Mouse (Mus musculus) thymus, adult 2 months (tissue): Measurements from ENCODE around the gene Sult3a1. TPM values are rescaled to one million over a fixed set of nuclear protein-coding genes. Genes with fewer than 3 reads are reported as not detected.
"Not testable (repeated sequence)": the region's sequence is repeated elsewhere in the genome, so short reads cannot be mapped to it uniquely, and the experiment has no call there.

Source experiments
- DNase-seq: peaks from one replicate; pipeline ENCODE4 v3.0.0; 2021
- H3K27ac ChIP-seq: fragments of 200-500 bp; 2 replicates; pipeline ENCODE4 v1.5.1; 2012; ENCODE audit warnings: low read length, control low read depth; ENCODE audit not compliant: control insufficient read depth, insufficient read depth
- H3K27me3 ChIP-seq: fragments of 200-500 bp; 2 replicates; pipeline ENCODE4 v1.6.1; 2012; ENCODE audit warnings: mild to moderate bottlenecking, low read length, moderate library complexity, mixed read lengths; ENCODE audit not compliant: control insufficient read depth, insufficient read depth
- H3K36me3 ChIP-seq: fragments of 200-500 bp; 2 replicates; pipeline ENCODE4 v1.6.1; 2012; ENCODE audit warnings: mild to moderate bottlenecking, low read length, moderate library complexity; ENCODE audit not compliant: control insufficient read depth, insufficient read depth
- H3K4me1 ChIP-seq: fragments of 200-500 bp; replicated peaks from 2 replicates; pipeline ENCODE4 v1.6.1; 2012; ENCODE audit warnings: low read length; ENCODE audit not compliant: control insufficient read depth, insufficient read depth
- H3K4me3 ChIP-seq: fragments of 200-500 bp; 2 replicates; pipeline ENCODE4 v1.5.1; 2012; ENCODE audit warnings: mild to moderate bottlenecking, low read length, control low read depth, moderate library complexity; ENCODE audit not compliant: control insufficient read depth, insufficient read depth
- CTCF ChIP-seq: fragments of 200-500 bp; IDR thresholded peaks from 2 replicates; pipeline ENCODE4 v1.5.1; 2012; ENCODE audit warnings: mild to moderate bottlenecking, control low read depth, low read length, moderate library complexity, borderline replicate concordance; ENCODE audit not compliant: control insufficient read depth, poor library complexity, insufficient read depth; ENCODE audit errors: extremely low read depth
- POLR2A ChIP-seq: fragments of 200-500 bp; IDR thresholded peaks from 2 replicates; pipeline ENCODE4 v1.6.1; 2012; ENCODE audit warnings: mild to moderate bottlenecking, low read length, control low read depth, moderate library complexity; ENCODE audit not compliant: control insufficient read depth, poor library complexity, insufficient read depth; ENCODE audit errors: extremely low read depth
- WGBS: fragments of 180-500 bp; shearing (Covaris S2); methylation state at CpG from one replicate; pipeline ENCODE4 v1.1.7; 2018; 5-methylcytosine and 5-hydroxymethylcytosine counted together
- polyA plus RNA-seq: library from polyadenylated mRNA; depleted of rRNA; stranded (reverse); fragments of >200 nt; gene quantifications from 2 replicates; pipeline ENCODE4 v1.2.3, GENCODE M21; 2012; rRNA removed

Sult3a1 gene
- polyA plus RNA-seq, 1 experiment, result not detected

DNA sequence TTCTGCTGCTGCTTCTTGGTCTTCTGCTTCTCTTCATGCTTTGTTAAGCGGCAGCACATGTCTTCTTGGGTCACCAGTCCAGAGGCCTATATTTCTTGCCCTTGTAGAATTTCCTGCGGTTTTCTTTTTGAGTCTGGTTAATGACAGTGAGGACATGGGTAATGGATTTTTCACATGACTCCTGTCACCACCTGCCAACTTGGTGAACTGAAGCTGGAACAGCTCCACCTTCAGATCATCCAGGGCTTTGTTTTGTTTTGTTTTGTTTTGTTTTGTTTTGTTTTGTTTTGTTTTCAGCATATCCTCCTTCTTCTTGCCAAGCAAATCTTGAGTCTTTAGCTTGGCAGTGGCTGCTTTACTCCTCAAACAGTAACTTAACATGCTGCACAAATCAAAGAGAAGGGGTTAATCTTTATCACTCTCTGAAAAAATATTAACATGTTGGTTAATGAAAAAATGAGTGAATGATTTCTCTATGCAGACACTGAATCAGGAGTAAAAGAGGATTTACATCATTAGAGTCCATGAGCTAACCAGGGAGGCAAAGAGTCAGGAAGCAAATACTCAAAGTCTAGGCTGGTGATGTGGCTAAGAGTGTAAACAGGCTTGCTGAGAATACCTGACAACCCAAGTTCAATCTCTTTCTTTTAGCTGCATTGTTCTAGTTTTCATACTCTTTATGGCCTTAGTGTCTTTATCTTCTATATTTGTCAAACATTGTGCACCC, 15.3 kb downstream of the Sult3a1 start:
- H3K27ac ChIP-seq, result no peak overlapping the region
- no peak for DNase-seq
- H3K4me1 ChIP-seq, result no peaks in the 10 kb centered on the region
- WGBS, result 90% methylated on average over 2 of the region's 2 CpGs
- TF ChIP-seq CTCF, result no peak
- no peak for TF ChIP-seq POLR2A
- H3K4me3 ChIP-seq, result no peak overlapping the region
- no peaks in the 10 kb centered on the region for H3K36me3 ChIP-seq
- H3K27me3 ChIP-seq, result no peaks in the 10 kb centered on the region

DNA sequence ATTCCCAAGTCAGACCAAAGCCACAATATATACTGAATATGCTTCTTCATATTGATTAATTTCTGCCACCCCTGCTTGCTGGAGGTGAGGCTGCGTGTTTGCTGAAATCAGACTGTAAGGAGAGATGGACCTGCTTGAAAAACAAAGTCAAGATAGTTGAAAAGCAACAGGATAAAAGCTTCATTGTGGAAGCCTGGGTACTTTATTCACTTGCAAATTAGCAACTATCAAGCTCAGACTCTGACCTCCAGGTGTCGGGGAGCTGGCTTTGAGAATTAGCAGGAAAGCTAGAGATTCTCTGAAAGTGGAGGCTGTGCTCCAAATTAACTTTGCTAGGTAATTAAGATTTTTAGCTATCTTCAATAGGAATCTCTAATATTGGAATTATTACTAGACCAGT, 24.9 kb downstream of the Sult3a1 start:
- H3K4me1 ChIP-seq, DNase-seq, H3K27ac ChIP-seq, H3K27me3 ChIP-seq, H3K36me3 ChIP-seq, H3K4me3 ChIP-seq: not testable (repeated sequence)
- WGBS, result 89% methylated on average over 2 of the region's 2 CpGs

DNA sequence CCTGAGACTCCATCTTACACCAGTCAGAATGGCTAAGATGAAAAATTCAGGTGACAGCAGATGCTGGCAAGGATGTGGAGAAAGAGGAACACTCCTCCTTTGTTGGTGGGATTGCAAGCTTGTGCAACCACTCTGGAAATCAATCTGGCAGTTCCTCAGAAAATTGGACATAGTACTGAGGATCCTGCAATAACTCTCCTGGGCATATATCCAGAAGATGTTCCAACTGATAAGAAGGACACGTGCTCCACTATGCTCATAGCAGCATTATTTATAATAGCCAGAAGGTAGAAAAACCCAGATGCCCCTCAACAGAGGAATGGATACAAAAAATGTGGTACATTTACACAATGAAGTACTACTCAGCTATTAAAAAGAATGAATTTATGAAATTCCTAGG, 44.0 kb downstream of the Sult3a1 start:
- not testable (repeated sequence) for H3K4me3 ChIP-seq, H3K36me3 ChIP-seq, H3K27ac ChIP-seq, DNase-seq, H3K4me1 ChIP-seq, H3K27me3 ChIP-seq
- WGBS, result 82% methylated on average over 1 of the region's 1 CpGs

DNA sequence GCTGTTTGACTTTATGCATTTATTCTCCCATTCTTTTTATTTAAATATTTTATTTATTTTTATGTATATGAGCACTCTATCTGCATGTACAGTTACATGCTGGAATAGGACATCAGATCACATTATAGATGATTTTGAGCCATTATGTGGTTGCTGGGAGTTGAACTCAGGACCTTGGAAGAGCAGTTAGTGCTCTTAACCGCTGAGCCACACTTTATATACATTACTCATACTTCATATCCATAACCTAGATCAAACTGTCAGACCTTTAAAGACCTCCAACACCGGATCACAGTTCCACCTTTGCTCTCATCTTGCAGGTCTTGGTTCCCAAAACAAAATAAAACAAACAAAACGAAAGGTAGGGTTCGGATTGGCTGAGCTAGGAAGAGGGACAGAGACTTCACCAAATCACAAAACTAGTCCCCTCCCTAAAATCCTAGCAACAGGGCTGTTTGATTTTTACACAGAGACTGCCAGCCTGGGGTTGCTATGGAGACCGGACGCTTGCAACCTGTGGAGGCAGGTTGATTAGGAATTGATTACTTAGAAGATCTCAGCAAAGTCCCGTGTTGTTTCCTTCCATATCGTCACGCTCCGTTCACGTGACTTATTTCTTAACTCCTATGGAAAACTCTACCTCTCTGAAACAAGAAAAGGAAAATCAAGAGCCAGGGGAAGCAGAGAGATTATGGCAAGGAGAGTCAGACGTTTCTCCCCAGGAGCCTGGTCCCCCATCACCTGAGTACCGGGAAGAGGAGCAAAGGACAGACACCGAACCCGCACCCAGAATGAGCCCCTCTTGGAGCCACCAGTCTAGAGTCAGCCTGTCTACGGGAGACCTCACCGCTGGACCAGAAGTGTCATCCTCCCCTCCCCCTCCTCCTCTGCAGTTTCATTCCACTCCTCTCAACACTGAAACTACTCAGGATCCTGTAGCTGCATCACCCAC, 47.3 kb downstream of the Sult3a1 start, which contains the start of gene Rsph4a:
Gene Rsph4a, plus strand, starts transcription at position 582 of the 952 bp plus-strand sequence.
- TF ChIP-seq POLR2A (no peak), CTCF (no peak)
- Histone ChIP-seq H3K27ac (no peak within 1 kb of the TSS), H3K4me1 (no peaks in the 10 kb centered on the region), H3K4me3 (no peak within 1 kb of the TSS), H3K36me3 (no peaks in the 10 kb centered on the region), H3K27me3 (no peaks in the 10 kb centered on the region; the same call in 1 of the 2 replicates)
- 10% methylated on average over 17 of the region's 17 CpGs for WGBS
- no peak for DNase-seq

DNA sequence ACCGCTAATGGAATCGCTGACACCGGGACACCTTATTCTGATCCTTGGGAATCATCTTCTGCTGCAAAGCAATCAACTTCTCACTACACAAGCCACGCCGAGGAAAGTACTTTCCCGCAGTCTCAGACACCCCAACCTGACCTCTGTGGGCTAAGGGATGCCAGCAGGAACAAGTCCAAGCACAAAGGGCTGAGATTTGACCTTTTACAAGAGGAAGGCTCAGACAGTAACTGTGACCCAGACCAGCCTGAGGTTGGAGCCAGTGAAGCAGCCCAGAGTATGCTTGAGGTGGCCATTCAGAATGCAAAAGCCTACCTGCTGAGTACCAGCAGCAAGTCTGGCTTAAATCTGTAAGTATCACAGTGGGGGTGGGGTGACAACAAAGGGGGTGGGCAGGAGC, 48.0 kb downstream of the Sult3a1 start:
- DNase-seq, result no peak
- no peaks in the 10 kb centered on the region; the same call in 1 of the 2 replicates for H3K27me3 ChIP-seq
- H3K4me3 ChIP-seq, result no peak overlapping the region
- H3K36me3 ChIP-seq, result no peaks in the 10 kb centered on the region
- TF ChIP-seq POLR2A (no peak), CTCF (no peak)
- 16% methylated on average over 6 of the region's 6 CpGs for WGBS
- no peaks in the 10 kb centered on the region for H3K4me1 ChIP-seq
- no peak overlapping the region for H3K27ac ChIP-seq

Other genes starting within 250 kb of the Sult3a1 start
- not detected in 2 replicates for gene Clvs2, start 233.0 kb upstream of the Sult3a1 start, polyA plus RNA-seq
- gene Sult3a2, start 71.0 kb upstream of the Sult3a1 start, polyA plus RNA-seq, result not detected in 2 replicates
- 0.05 TPM in 2 replicates for gene Rsph4a, start 47.4 kb downstream of the Sult3a1 start, polyA plus RNA-seq
- gene Zup1, start 93.5 kb downstream of the Sult3a1 start, polyA plus RNA-seq, result 11.0 and 12.0 TPM in 2 replicates
- gene Rwdd1, start 161.9 kb downstream of the Sult3a1 start, polyA plus RNA-seq, result 48.0 and 68.4 TPM in 2 replicates
- not detected in 2 replicates for gene Trappc3l, start 179.9 kb downstream of the Sult3a1 start, polyA plus RNA-seq
- gene Calhm4, start 186.6 kb downstream of the Sult3a1 start, polyA plus RNA-seq, result 0.03 TPM in 1 of 2 replicates, not detected in the other
- gene Calhm5, start 238.8 kb downstream of the Sult3a1 start, polyA plus RNA-seq, result 0.06 and 0.09 TPM in 2 replicates